In genomic region chr11:20646142-20646541, GRCm38 (mm10) we compare ENCODE assay signal across 18 mouse cellular contexts.
DNase-seq lines count a peak whose midpoint lies in the region; ATAC-seq lines count a peak whose summit lies in the region.
"Had no signal": no experiment of that assay in that cellular context is flagged by ENCODE, and none has a peak within 500 bp of the region (broad histone marks: within the 10 kb centered on the region; RNA-seq: fewer than 3 reads in every experiment).

No protein-coding gene starts in this region.

- no peaks in the 10 kb centered on the region for H3K9me3 ChIP-seq in heart, embryonic 15.5 days (replicated peaks)
- no peaks in the 10 kb centered on the region for H3K9me3 ChIP-seq in heart, embryonic 11.5 days (replicated peaks; ENCODE audit: control insufficient read depth, low read length)
- H3K9me3 ChIP-seq in embryonic facial prominence, embryonic 10.5 days: no peaks in the 10 kb centered on the region
- H3K9me3 ChIP-seq in limb, embryonic 12.5 days: 0 out of 2 replicates have a peak, but pooled peaks cover 3% of the 10 kb centered on the region
- H3K9me3 ChIP-seq in intestine, embryonic 16.5 days (ENCODE audit: control insufficient read depth, low read length): no peaks in the 10 kb centered on the region
- H3K9me3 ChIP-seq: G1E; hindbrain, embryonic 15.5 days had no signal

- no peaks in the 10 kb centered on the region for H3K27me3 ChIP-seq in heart, embryonic 15.5 days
- no peaks in the 10 kb centered on the region for H3K27me3 ChIP-seq in heart, embryonic 11.5 days (ENCODE audit: control insufficient read depth, insufficient read depth, low read length)
- H3K27me3 ChIP-seq in embryonic facial prominence, embryonic 10.5 days (replicated peaks; ENCODE audit: low read depth, poor library complexity, severe bottlenecking): no peaks in the 10 kb centered on the region
- H3K27me3 ChIP-seq in limb, embryonic 12.5 days: no peaks in the 10 kb centered on the region
- no peaks in the 10 kb centered on the region for H3K27me3 ChIP-seq in intestine, embryonic 16.5 days (replicated peaks; ENCODE audit: control insufficient read depth, insufficient read depth, low read length)
- H3K27me3 ChIP-seq: hindbrain, embryonic 15.5 days had no signal

- 0 out of 2 replicates have a peak overlapping the region, but pooled peaks have one; percentile 2 for H3K27ac ChIP-seq in heart, embryonic 15.5 days
- no peak overlapping the region for H3K27ac ChIP-seq in heart, embryonic 11.5 days (ENCODE audit: low read depth, low read length)
- H3K27ac ChIP-seq in embryonic facial prominence, embryonic 10.5 days (replicated peaks): peak overlapping the region; percentile 59; the same call in 1 of the 2 replicates
- peak overlapping the region; percentile 20; the same call in 1 of the 2 replicates for H3K27ac ChIP-seq in limb, embryonic 12.5 days
- H3K27ac ChIP-seq in intestine, embryonic 16.5 days (ENCODE audit: low read length): no peak overlapping the region
- H3K27ac ChIP-seq: hindbrain, embryonic 15.5 days had no signal

- no peak for ATAC-seq in heart, embryonic 15.5 days (replicated peaks; ENCODE audit: insufficient number of reproducible peaks, insufficient read depth, low FRiP score, low read depth)
- ATAC-seq in heart, embryonic 11.5 days (replicated peaks; ENCODE audit: insufficient number of reproducible peaks, low FRiP score, low TSS enrichment): no peak
- ATAC-seq in limb, embryonic 12.5 days (ENCODE audit: insufficient number of reproducible peaks, insufficient read depth, low FRiP score, low TSS enrichment, low read depth): no peak
- no peak for ATAC-seq in intestine, embryonic 16.5 days
- ATAC-seq: intestine, postnatal 0 days; liver, postnatal 0 days had no signal

- no peak overlapping the region for H3K9ac ChIP-seq in heart, embryonic 15.5 days
- no peak overlapping the region for H3K9ac ChIP-seq in heart, embryonic 11.5 days (ENCODE audit: low read depth, low read length)
- no peak overlapping the region for H3K9ac ChIP-seq in limb, embryonic 12.5 days (replicated peaks)
- no peak overlapping the region for H3K9ac ChIP-seq in intestine, embryonic 16.5 days (ENCODE audit: low read depth, low read length)
- H3K9ac ChIP-seq: hindbrain, embryonic 15.5 days; liver, postnatal 0 days had no signal

- WGBS in heart, embryonic 15.5 days: 66% methylated on average over 6 of the region's 6 CpGs
- 71% methylated on average over 6 of the region's 6 CpGs for WGBS in heart, embryonic 11.5 days (ENCODE audit: insufficient replicate concordance)
- WGBS in embryonic facial prominence, embryonic 10.5 days: 59% methylated on average over 6 of the region's 6 CpGs
- 41% methylated on average over 6 of the region's 6 CpGs for WGBS in limb, embryonic 12.5 days
- WGBS in intestine, embryonic 16.5 days: 68% methylated on average over 6 of the region's 6 CpGs

- H3K4me1 ChIP-seq in heart, embryonic 15.5 days (replicated peaks): peaks cover 44% of the 10 kb centered on the region
- H3K4me1 ChIP-seq in heart, embryonic 11.5 days (ENCODE audit: control insufficient read depth, insufficient read depth, low read length): peaks cover 43% of the 10 kb centered on the region
- H3K4me1 ChIP-seq in embryonic facial prominence, embryonic 10.5 days: peaks cover 89% of the 10 kb centered on the region
- H3K4me1 ChIP-seq in limb, embryonic 12.5 days (replicated peaks): peaks cover 69% of the 10 kb centered on the region
- H3K4me1 ChIP-seq in intestine, embryonic 16.5 days (ENCODE audit: control insufficient read depth, insufficient read depth, low read length): peaks cover 32% of the 10 kb centered on the region

- no peak overlapping the region for H3K4me2 ChIP-seq in heart, embryonic 15.5 days
- no peak overlapping the region for H3K4me2 ChIP-seq in heart, embryonic 11.5 days
- no peak overlapping the region for H3K4me2 ChIP-seq in limb, embryonic 12.5 days
- H3K4me2 ChIP-seq in intestine, embryonic 16.5 days (ENCODE audit: low read depth, low read length): no peak overlapping the region
- H3K4me2 ChIP-seq: hindbrain, embryonic 15.5 days had no signal

- peaks cover 14% of the 10 kb centered on the region for H3K36me3 ChIP-seq in heart, embryonic 15.5 days
- H3K36me3 ChIP-seq in heart, embryonic 11.5 days (ENCODE audit: control insufficient read depth, insufficient read depth, low read length): peaks cover 9% of the 10 kb centered on the region; the same call in 1 of the 2 replicates
- peaks cover 21% of the 10 kb centered on the region for H3K36me3 ChIP-seq in embryonic facial prominence, embryonic 10.5 days (replicated peaks)
- peaks cover 14% of the 10 kb centered on the region; the same call in 1 of the 2 replicates for H3K36me3 ChIP-seq in limb, embryonic 12.5 days
- H3K36me3 ChIP-seq in intestine, embryonic 16.5 days (ENCODE audit: control insufficient read depth, insufficient read depth, low read length): peaks cover 10% of the 10 kb centered on the region
- H3K36me3 ChIP-seq: hindbrain, embryonic 15.5 days had no signal

- H3K4me3 ChIP-seq in heart, embryonic 15.5 days: no peak overlapping the region
- H3K4me3 ChIP-seq in heart, embryonic 11.5 days (ENCODE audit: low read depth, low read length): no peak overlapping the region
- no peak overlapping the region for H3K4me3 ChIP-seq in embryonic facial prominence, embryonic 10.5 days
- no peak overlapping the region for H3K4me3 ChIP-seq in limb, embryonic 12.5 days (replicated peaks)
- no peak overlapping the region for H3K4me3 ChIP-seq in intestine, embryonic 16.5 days (ENCODE audit: low read length)
- H3K4me3 ChIP-seq: hindbrain, embryonic 15.5 days had no signal

- DNase-seq in lung, postnatal 10 days: peak; percentile 35
- DNase-seq in lung, postnatal 4 days: no peak
- DNase-seq in embryonic facial prominence, embryonic 10.5 days (ENCODE audit: low spot score): no peak
- no peak for DNase-seq in thymus, postnatal 10 days (ENCODE audit: low spot score in 2 of 2)
- DNase-seq: adrenal gland, postnatal 36 days; cerebellum, adult 2 months; gastrocnemius, postnatal 36 days; kidney, postnatal 25 days; liver; liver, postnatal 0 days; right cerebral cortex, postnatal 25 days had no signal

Comparison
In these comparisons a context has a peak if more than half of its experiments do, and no peak if none do; other contexts are left out.
1. H3K27ac ChIP-seq: peak in heart, embryonic 15.5 days (single experiment), embryonic facial prominence, embryonic 10.5 days (single experiment) and limb, embryonic 12.5 days (single experiment); none in heart, embryonic 11.5 days (single experiment) and intestine, embryonic 16.5 days (single experiment).